Mouse (Mus musculus): Measurements from ENCODE around the gene Mlana.

Mlana gene

DNA sequence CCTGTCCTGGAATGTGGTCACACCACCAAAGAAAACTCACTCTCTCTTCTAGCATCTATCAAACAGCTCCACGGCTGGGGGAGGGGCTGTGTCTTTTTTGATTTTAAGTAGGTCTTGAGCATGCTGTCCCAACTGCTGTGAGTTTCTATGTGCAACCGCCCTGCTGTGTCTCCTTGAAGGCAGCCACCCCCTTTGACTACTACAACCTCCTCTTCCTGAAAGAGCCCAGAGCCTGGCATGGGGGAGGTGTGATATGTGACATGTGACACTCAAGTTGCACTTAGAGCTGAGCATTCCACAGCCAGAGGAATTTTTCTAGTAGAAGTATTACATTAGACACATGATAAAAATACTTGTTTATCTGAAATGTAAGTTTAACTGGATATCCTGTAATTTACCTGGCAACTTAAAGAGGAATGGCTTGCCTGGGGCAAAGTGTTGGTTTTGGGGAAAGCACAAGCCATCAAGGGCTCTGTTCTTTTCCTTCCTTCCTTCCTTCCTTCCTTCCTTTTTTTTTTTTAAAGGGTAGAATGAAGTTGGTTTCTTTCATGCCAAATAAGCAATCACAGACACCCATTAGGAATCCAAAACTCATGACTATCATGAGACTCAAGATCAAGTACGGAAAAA is at the start of gene Mlana:
Gene Mlana, plus strand, starts transcription at position 580 of the 630 bp plus-strand sequence.
- DNase-seq (ENCODE audit: low read depth, low spot score) = peak; percentile 59

DNA sequence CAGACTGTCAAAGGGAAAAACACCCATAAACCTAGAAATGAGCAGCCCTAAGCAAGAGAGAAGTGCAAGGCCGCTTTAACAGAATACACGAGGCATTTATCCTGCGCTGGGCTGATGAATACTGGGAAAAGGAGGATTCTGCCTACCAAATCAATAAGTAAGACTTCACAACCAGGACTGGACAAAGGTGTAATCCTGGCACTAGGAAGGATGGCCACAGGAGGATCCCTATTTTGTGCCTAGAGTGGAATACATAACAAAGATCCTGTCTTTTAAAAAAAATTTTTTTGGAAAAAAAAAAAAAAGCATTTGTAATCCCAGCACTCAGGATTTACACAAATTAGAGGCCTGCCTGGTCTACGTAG is 49.1 kb upstream of the Mlana start:
- no peak for DNase-seq (ENCODE audit: low read depth, low spot score)

- DNase-seq (ENCODE audit: low read depth, low spot score) = no peak
Observed at GRCm38 (mm10) chr19:29649683-29650082, 47.9 kb upstream of the Mlana start.

DNA sequence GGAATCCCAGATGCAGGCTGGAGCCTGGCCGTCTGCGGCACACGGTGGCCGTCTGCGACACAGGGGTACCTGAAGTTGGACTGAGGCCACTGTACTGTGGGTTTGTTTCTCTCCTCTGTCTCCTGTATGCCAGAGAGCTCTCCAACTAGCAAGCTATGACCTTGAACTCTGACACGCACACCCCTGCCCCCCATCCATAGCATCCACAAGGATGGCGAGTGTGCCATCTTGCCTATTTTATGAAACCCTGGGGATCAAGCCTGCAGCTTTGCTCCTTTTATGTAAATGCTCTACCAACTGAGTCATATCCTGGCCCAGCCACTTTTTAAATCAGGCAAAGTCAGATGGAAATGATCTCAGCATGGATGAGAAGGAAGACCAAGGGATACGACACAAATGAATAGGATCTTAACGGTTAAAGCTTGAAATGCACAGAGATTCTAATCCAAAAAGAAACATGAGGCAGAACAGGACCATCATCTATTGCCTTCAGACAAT is 43.8 kb upstream of the Mlana start:
- peak; percentile 7 for DNase-seq (ENCODE audit: low read depth, low spot score)

- peak; percentile 68 for DNase-seq (ENCODE audit: low read depth, low spot score)
Observed at GRCm38 (mm10) chr19:29655148-29655547, 42.5 kb upstream of the Mlana start.

DNA sequence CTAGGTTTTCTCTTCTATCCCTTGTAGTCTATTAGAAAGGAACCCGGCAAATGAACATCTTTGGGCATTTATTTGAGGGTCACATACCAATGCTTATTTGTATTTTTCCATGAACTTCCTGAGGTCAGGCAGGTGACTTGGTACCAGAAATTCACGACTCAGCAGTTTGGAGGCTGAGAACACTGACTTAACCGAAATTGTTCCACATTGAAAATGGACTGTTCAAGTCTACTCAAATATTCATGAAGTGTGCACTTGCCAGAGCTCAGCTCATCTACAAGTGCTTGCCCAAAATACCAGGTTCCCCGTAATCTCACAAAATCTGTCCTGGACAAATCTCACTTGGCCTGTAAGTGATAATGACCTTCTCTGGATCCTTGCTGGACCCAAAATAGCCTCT is 41.6 kb upstream of the Mlana start:
- DNase-seq (ENCODE audit: low read depth, low spot score) = no peak

DNA sequence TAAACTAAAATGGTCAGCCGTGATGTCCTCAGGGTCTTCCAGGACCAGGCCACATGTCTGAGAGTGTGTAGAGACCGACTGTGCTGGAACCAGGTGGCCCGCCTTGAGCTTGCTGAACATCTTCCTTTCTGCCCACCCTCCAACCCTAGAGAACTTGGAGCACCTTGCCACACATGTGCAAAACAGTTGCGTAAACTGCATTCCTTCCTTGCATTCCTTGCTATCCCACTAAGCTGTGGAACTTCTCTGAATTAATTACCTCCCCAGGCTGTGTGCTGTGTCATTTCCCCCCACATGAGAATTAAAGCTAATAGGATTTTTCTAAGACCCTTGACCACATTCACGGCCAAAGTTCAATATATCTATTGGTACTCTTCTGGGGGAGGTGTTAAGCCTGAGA is 41.0 kb upstream of the Mlana start:
- no peak for DNase-seq (ENCODE audit: low read depth, low spot score)

DNA sequence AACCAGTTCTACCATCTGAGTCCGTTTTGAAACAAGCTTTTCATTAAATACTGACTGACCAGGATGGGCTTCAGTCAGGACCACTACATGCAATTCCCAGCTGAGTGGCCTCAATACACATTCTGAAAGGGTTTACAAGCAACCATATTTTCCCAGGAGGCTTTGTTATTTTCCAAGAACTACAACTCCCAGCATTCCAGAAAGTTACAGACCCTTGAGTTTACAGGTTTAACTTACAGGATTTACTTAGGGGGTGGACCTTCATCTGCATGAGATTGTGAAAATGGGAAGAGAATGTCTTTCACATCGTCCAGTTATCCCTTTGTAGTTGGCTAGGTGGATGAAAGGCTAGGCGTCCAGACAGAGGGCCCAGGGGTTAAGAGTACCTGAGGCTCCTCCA is 40.6 kb upstream of the Mlana start:
- DNase-seq (ENCODE audit: low read depth, low spot score) = peak; percentile 16

DNA sequence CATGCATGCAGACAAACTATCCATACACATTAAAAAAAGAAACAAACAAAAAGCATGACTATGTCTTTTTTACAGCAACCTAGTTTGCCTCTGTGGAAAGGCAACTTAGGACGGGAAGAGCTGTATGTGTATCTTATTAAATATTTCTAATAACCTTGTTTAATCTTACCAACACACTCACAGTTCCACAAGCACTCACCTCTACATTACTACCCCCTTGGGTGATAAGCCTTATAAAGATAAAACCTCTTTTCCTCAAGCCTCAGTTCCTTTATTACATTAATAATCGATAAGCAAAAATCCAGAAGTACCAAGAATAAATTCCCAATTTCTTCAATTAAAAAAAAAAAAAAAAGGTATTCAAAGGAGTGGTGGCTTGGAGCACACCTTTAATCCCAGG is 40.1 kb upstream of the Mlana start:
- no peak for DNase-seq (ENCODE audit: low read depth, low spot score)

GRCm38 (mm10) chr19:29658836-29659235 is 38.8 kb upstream of the Mlana start:
- no peak for DNase-seq (ENCODE audit: low read depth, low spot score)

GRCm38 (mm10) chr19:29659705-29660104 is 37.9 kb upstream of the Mlana start:
- no peak for DNase-seq (ENCODE audit: low read depth, low spot score)

DNA sequence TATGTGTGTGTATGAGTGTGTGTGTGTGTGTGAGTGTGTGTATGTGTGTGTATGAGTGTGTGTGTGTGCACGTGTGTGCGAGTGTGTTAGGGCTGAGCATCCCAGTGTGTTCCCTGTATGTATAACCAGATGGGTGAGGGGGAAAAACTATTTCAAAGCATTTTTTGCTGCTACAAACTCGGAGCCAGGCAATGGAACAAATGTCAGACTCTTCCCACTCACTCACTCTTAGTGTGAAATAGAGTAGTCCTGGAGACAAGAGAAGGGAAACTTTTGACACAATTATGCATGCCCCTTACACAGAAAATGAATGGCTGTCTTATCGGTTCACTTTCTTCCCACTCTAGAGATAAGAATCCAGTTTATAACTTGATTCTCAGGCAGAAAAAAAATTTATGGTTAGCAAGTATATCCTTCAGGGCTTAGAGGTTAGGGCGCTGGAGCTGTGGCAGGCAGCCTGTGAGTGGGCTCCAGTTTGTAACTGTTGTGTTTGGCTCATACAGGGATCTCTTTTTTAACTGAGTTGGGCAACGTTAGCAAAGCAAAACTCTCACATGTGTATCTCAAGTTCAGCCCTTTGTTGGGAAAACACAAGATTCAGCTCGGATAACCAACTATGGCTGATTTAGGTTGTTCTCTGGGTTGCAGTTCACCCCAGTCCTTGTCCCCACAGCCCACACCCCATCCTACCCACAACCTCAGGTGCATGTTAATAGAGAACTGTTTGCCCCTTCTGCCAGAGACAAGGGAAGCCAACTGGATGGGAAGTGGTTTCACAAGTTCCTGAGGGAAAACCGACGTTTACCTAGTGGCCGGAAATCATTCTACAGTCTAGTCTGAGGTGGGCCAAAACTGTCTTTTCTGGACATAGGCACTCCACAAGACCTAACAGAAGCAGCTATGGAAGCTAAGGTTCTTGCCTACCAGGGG is 36.5 kb upstream of the Mlana start:
- no peak for DNase-seq (ENCODE audit: low read depth, low spot score)

- DNase-seq (ENCODE audit: low read depth, low spot score) = no peak
Observed at GRCm38 (mm10) chr19:29661974-29662580, 35.5 kb upstream of the Mlana start.

DNA sequence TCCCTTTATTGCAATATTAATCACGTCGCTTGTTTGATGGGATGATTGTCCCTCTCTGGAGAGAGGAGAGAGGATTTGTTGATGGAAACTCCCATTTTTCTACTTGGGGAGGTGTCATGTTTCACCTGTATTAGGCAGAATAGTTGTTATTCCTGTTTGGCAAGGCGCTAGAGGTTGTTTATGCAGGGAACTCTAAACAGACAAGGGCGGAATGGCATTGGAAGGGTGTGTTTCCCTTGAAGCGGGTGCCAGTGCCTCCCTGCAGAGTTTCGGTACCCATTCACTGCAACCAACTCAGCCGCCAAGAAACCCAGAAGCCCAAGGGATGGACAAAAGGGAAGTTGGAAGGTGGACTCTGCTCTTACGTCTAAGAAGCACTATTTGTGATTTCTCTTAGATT is 33.8 kb upstream of the Mlana start:
- no peak for DNase-seq (ENCODE audit: low read depth, low spot score)

DNA sequence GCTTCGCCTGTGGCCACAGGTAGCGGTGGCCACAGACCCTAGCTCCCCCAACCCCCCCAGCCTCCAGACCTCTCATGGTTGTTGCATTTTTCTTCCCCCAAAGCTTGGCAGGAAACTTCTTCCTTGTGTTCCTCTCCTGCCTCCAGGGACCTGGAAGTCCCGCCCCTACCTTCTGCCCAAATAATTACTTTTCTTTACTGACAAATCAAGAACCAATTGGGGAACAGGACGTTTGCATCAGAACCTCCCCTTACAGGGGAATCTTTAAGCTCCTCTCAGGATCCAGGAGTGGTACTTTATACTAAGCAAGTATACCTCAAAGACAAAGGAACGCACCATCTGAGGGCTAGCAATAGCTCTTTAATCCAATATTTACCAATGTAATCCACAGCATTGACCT is 32.7 kb upstream of the Mlana start:
- DNase-seq (ENCODE audit: low read depth, low spot score) = peak; percentile 14

DNA sequence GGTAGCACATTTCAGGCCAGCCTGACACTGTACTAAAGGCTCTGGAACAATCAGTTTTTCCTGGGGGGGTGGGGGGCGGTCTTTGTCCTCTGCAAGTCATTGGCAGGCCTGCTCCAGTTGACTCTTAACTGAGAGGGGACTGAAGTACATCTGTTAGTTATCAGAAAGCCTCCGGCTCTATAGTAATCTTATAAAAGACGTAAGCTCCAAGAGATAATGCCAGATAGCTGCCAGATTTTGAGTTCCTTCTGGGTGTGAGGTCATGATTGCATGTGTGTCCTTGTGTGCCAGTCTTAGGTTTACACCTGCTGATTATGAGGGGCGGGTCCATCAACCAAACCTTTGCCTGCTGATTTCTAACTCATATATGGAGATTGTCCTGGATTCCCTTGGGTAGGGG is 31.5 kb upstream of the Mlana start:
- no peak for DNase-seq (ENCODE audit: low read depth, low spot score)

DNA sequence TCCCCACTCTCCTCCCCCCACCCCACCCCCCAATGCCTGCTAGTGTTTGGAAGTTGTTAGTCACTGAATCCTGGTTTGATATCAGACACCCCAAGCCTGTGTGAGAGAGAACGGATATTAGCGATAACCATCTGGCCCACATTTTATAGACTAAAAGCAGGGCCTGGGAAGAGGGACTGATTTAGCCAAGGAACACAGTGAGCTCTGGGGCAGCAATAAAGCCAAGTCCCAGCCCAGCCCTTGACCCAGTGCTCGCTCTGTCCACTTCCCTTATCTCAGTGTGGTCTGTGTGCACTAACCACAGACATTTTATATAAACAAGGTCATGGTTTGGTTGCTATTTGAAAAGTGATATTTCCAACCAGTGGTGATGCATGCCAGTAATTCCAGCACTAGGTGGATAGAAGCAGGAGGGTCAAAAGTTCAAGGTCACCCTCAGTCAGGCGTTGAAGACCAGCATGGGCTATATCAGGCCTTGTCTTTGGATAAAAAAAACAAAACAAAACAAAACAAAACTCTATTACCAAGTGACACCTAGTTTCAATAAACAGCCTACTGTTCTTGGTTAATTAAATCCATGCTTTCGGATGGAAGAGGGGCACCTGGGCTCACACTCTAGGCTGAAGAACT is 30.5 kb upstream of the Mlana start:
- peak; percentile 26 for DNase-seq (ENCODE audit: low read depth, low spot score)

GRCm38 (mm10) chr19:29668135-29668534 is 29.5 kb upstream of the Mlana start:
- no peak for DNase-seq (ENCODE audit: low read depth, low spot score)

- no peak for DNase-seq (ENCODE audit: low read depth, low spot score)
Observed at GRCm38 (mm10) chr19:29670247-29670646, 27.4 kb upstream of the Mlana start.

- no peak for DNase-seq (ENCODE audit: low read depth, low spot score)
Observed at GRCm38 (mm10) chr19:29671160-29671559, 26.5 kb upstream of the Mlana start.

DNA sequence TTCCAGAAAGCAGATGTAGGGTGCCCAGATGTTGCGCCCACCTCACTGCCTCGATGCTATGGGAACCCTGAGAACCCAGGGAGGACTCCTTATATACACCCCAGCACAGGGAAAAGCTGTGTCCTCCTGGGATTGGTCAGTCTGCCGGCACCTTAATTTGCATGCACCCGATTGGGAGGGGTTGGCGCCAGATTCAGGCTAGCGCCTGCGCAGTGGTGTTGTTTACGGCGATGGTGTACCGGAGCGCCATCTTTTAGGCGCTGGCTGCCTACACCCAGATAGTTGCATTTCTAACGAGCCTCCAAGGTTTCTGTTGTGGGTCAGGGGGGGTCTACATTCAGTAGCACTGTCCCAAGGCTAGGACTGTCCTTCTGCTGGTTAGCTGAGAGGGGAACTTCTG is 25.0 kb upstream of the Mlana start:
- peak; percentile 83 for DNase-seq (ENCODE audit: low read depth, low spot score)

DNA sequence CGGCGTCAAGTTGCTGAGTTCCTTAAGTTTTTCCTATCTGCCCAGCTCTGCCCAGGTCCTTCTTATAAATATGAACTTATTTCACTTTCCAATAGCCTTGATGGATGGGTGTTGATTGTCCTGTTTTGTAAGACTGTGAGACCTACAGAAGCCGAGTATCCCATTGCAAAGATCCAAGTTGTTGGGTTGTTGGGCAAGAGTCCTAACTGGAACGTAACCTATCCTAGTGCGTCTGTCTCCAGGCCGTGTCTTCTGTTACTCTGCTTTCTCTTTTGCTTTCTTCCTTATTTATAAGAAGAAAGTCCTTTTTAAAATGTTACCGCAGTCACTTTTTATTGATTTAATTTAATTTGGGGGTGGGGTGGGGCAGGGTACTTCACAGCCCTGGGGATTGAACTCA is 22.7 kb upstream of the Mlana start:
- DNase-seq (ENCODE audit: low read depth, low spot score) = no peak
